8 mouse cellular contexts compared by ENCODE assay signal in genomic region chr14:55634874-55635522, GRCm38 (mm10). TPM values are rescaled to one million over a fixed set of nuclear protein-coding genes. Genes with fewer than 3 reads are reported as not detected.
DNase-seq lines count a peak whose midpoint lies in the region; ATAC-seq and TF ChIP-seq lines count a peak whose summit lies in the region.

No protein-coding gene starts in this region.

- no peak for TF ChIP-seq POLR2A in lung, adult 2 months (IDR thresholded peaks at IDR 0.05; ENCODE audit: borderline replicate concordance, extremely low read depth, low read depth, low read length)
- no peak for TF ChIP-seq POLR2A in embryonic fibroblast, embryonic 13.5 days (IDR thresholded peaks at IDR 0.05; ENCODE audit: low read depth, low read length)

- peak overlapping the region; percentile 75 for H3K4me3 ChIP-seq in lung, adult 2 months (replicated peaks; ENCODE audit: extremely low read depth, low read depth, low read length)
- H3K4me3 ChIP-seq in embryonic fibroblast, embryonic 13.5 days (ENCODE audit: insufficient read depth, low read length) = peak overlapping the region; percentile 85
- peak overlapping the region; percentile 61 for H3K4me3 ChIP-seq in hindbrain, embryonic 16.5 days (ENCODE audit: low read length)
- H3K4me3 ChIP-seq in liver, embryonic 15.5 days (replicated peaks) = peak overlapping the region; percentile 67

- peak overlapping the region; percentile 75 for H3K9ac ChIP-seq in hindbrain, embryonic 16.5 days (ENCODE audit: low read depth, low read length)
- H3K9ac ChIP-seq in liver, embryonic 15.5 days = peak overlapping the region; percentile 58

- peak overlapping the region; percentile 84 for H3K27ac ChIP-seq in embryonic fibroblast, embryonic 13.5 days (ENCODE audit: insufficient read depth, low read length)
- peak overlapping the region; percentile 74 for H3K27ac ChIP-seq in hindbrain, embryonic 16.5 days (ENCODE audit: low read depth, low read length)
- H3K27ac ChIP-seq in liver, embryonic 15.5 days (replicated peaks) = peak overlapping the region; percentile 65; the same call in 1 of the 2 replicates

- peak; percentile 77 for ATAC-seq in hindbrain, embryonic 16.5 days
- peak; percentile 38 for ATAC-seq in liver, embryonic 15.5 days (ENCODE audit: insufficient read depth)

- H3K36me3 ChIP-seq in hindbrain, embryonic 16.5 days (ENCODE audit: control insufficient read depth, insufficient read depth, low read length) = peaks cover 46% of the 10 kb centered on the region
- H3K36me3 ChIP-seq in liver, embryonic 15.5 days (replicated peaks) = peaks cover 84% of the 10 kb centered on the region

- peak overlapping the region; percentile 77 for H3K4me2 ChIP-seq in hindbrain, embryonic 16.5 days (ENCODE audit: low read length)
- H3K4me2 ChIP-seq in liver, embryonic 15.5 days = peak overlapping the region; percentile 97

- no peaks in the 10 kb centered on the region for H3K9me3 ChIP-seq in hindbrain, embryonic 16.5 days (ENCODE audit: control insufficient read depth, low read length)
- H3K9me3 ChIP-seq in liver, embryonic 15.5 days (replicated peaks) = no peaks in the 10 kb centered on the region

- WGBS in lung, adult 2 months = 6% methylated on average over 23 of the region's 23 CpGs
- WGBS in hindbrain, embryonic 16.5 days = 2% methylated on average over 23 of the region's 23 CpGs
- WGBS in liver, embryonic 15.5 days (ENCODE audit: insufficient replicate concordance) = 4% methylated on average over 23 of the region's 23 CpGs

- no peak for TF ChIP-seq CTCF in lung, adult 2 months (IDR thresholded peaks at IDR 0.05; ENCODE audit: insufficient read depth, low read length)
- TF ChIP-seq CTCF in embryonic fibroblast, embryonic 13.5 days (IDR thresholded peaks at IDR 0.05; ENCODE audit: borderline replicate concordance, insufficient read depth, low read length) = no peak

- no peak for DNase-seq in lung, adult 2 months
- no peak for DNase-seq in lung, postnatal 4 days
- peak; percentile 71 for DNase-seq in ZHBTc4 (ENCODE audit: low read depth, low spot score)
- peak; percentile 32 for DNase-seq in right cerebral cortex, postnatal 4 days
- no peak for DNase-seq in thymus, postnatal 36 days

- peaks cover 5% of the 10 kb centered on the region for H3K4me1 ChIP-seq in lung, adult 2 months (ENCODE audit: control insufficient read depth, insufficient read depth, low read length)
- H3K4me1 ChIP-seq in embryonic fibroblast, embryonic 13.5 days (ENCODE audit: control insufficient read depth, insufficient read depth, low read length) = 0 out of 2 replicates have a peak, but pooled peaks cover 4% of the 10 kb centered on the region
- H3K4me1 ChIP-seq in hindbrain, embryonic 16.5 days (ENCODE audit: control insufficient read depth, insufficient read depth, low read depth, low read length) = peaks cover 11% of the 10 kb centered on the region
- peaks cover 26% of the 10 kb centered on the region for H3K4me1 ChIP-seq in liver, embryonic 15.5 days (replicated peaks)

- H3K27me3 ChIP-seq in hindbrain, embryonic 16.5 days (replicated peaks; ENCODE audit: control insufficient read depth, insufficient read depth, low read length) = no peaks in the 10 kb centered on the region
- no peaks in the 10 kb centered on the region for H3K27me3 ChIP-seq in liver, embryonic 15.5 days

RNA-seq across cellular contexts. Expression of gene Ipo4, which starts 0.8 kb away (rescaled TPM):
- 52.7 and 83.9 TPM in 2 replicates for polyA plus RNA-seq in lung, adult 2 months (2012; rRNA removed)
- polyA plus RNA-seq in embryonic fibroblast, embryonic 13.5 days (2011; ENCODE audit: insufficient read length, low read depth, missing spikeins) = 131 and 143 TPM in 2 replicates
- polyA plus RNA-seq in hindbrain, embryonic 16.5 days (2015; fragmentation: Nextera tagmentation; extraction: Ambion mirVana) = 116 and 131 TPM in 2 replicates
- polyA plus RNA-seq in liver, embryonic 15.5 days (2015; fragmentation: Nextera tagmentation; extraction: Ambion mirVana) = 26.6 and 36.7 TPM in 2 replicates

RNA-seq across cellular contexts. Expression of gene Gm49378, which starts 2.7 kb away (rescaled TPM):
- 6.0 and 9.5 TPM in 2 replicates for polyA plus RNA-seq in lung, adult 2 months (2012; rRNA removed)
- polyA plus RNA-seq in embryonic fibroblast, embryonic 13.5 days (2011; ENCODE audit: insufficient read length, low read depth, missing spikeins) = 13.1 and 22.2 TPM in 2 replicates
- polyA plus RNA-seq in hindbrain, embryonic 16.5 days (2015; fragmentation: Nextera tagmentation; extraction: Ambion mirVana) = 1.5 and 1.6 TPM in 2 replicates
- 0.54 and 0.67 TPM in 2 replicates for polyA plus RNA-seq in liver, embryonic 15.5 days (2015; fragmentation: Nextera tagmentation; extraction: Ambion mirVana)

RNA-seq across cellular contexts. Expression of gene Tm9sf1, which starts 8.6 kb away (rescaled TPM):
- polyA plus RNA-seq in lung, adult 2 months (2012; rRNA removed) = 81.4 and 91.7 TPM in 2 replicates
- 77.1 and 90.9 TPM in 2 replicates for polyA plus RNA-seq in embryonic fibroblast, embryonic 13.5 days (2011; ENCODE audit: insufficient read length, low read depth, missing spikeins)
- 68.7 and 72.1 TPM in 2 replicates for polyA plus RNA-seq in hindbrain, embryonic 16.5 days (2015; fragmentation: Nextera tagmentation; extraction: Ambion mirVana)
- polyA plus RNA-seq in liver, embryonic 15.5 days (2015; fragmentation: Nextera tagmentation; extraction: Ambion mirVana) = 48.4 and 51.7 TPM in 2 replicates

RNA-seq across cellular contexts. Expression of gene Tssk4, which starts 15.0 kb away (rescaled TPM):
- polyA plus RNA-seq in lung, adult 2 months (2012; rRNA removed) = 0.70 and 1.0 TPM in 2 replicates
- 0.73 and 0.81 TPM in 2 replicates for polyA plus RNA-seq in embryonic fibroblast, embryonic 13.5 days (2011; ENCODE audit: insufficient read length, low read depth, missing spikeins)
- 0.32 and 0.53 TPM in 2 replicates for polyA plus RNA-seq in hindbrain, embryonic 16.5 days (2015; fragmentation: Nextera tagmentation; extraction: Ambion mirVana)
- 0.09 TPM in 1 of 2 replicates, not detected in the other for polyA plus RNA-seq in liver, embryonic 15.5 days (2015; fragmentation: Nextera tagmentation; extraction: Ambion mirVana)

RNA-seq across cellular contexts. Expression of gene Rec8, which starts 17.2 kb away (rescaled TPM):
- polyA plus RNA-seq in lung, adult 2 months (2012; rRNA removed) = 6.0 and 9.7 TPM in 2 replicates
- 0.65 TPM in 1 of 2 replicates, not detected in the other for polyA plus RNA-seq in embryonic fibroblast, embryonic 13.5 days (2011; ENCODE audit: insufficient read length, low read depth, missing spikeins)
- polyA plus RNA-seq in hindbrain, embryonic 16.5 days (2015; fragmentation: Nextera tagmentation; extraction: Ambion mirVana) = 16.8 and 20.2 TPM in 2 replicates
- 1.7 and 1.9 TPM in 2 replicates for polyA plus RNA-seq in liver, embryonic 15.5 days (2015; fragmentation: Nextera tagmentation; extraction: Ambion mirVana)

Comparison
In these comparisons a context has a peak if more than half of its experiments do, and no peak if none do; other contexts are left out.
1. DNase-seq: peak in ZHBTc4 (single experiment) and right cerebral cortex, postnatal 4 days (single experiment); none in lung, adult 2 months (single experiment), lung, postnatal 4 days (0 of 2) and thymus, postnatal 36 days (0 of 2).
2. Peak in every context shown above with its lines, with median percentiles within 50 percentile points of each other: H3K4me3 ChIP-seq and H3K27ac ChIP-seq.